Mouse (Mus musculus) mouse embryonic stem cell (cell line): ENCODE results near the gene E2f3.

Experiments used
- in situ Hi-C, 2 experiments: fragments of 300-500 bp; cut with MboI; formaldehyde crosslinking; loops; 1 replicate in 1 of 2; 3 replicates in 1 of 2; pipeline ENCODE4 v1.14.3; 2019 to 2020; ENCODE audit warnings: low sequenced_read_pairs in 2 of 2, low pct_unique_long_range_greater_than_20kb in 1 of 2, mixed read lengths in 1 of 2; ENCODE audit not compliant: unreplicated experiment in 1 of 2

E2f3 gene

DNA sequence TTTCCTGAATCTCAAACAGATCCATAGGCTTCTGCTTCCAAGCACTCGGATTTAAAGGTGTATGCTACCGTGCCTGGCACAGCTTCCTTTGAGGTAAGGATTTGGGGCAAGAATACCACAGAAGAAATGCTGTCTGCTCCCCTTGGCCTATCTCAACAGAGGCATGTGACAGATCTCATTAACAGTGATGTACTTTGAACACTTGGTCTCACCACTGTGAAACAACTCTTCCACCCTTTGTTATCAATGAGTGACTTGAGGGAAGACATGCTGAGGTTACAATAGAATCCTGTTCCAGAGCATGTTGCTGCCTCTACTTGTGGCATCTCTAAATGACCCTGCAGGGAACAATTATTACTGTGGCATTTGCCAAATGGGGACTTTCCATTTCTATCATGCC is 125.8 kb downstream of the E2f3 start:
- in situ Hi-C loops, result loop anchor here in 1 of 2 experiments (25.0 kb wide), 1 partner anchor 402 kb away; no protein-coding TSS in a partner anchor

DNA sequence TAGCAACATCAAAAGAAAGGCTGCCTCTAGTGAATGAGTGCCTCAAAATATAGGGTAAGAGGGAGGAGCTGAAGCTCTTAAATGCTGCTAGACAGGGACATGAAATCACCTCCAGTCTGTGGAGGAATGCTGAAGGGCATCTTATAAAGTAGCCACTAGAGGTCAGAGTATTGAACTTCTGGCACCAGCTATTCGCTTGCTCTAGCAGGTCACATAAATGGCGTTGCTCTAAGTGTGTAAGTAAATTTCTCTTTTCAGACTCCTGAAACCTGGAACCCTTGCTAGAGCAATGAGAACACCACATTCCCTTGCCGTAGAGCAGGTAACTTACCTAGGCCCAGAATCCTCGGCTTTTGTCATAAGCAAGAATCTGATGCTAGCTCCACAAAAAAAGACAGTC is 128.4 kb downstream of the E2f3 start:
- in situ Hi-C loops, result loop anchor here (5.0 to 25.0 kb wide), 3 partner anchors 227 to 405 kb away; no protein-coding TSS in a partner anchor
